Mouse (Mus musculus): Measurements from ENCODE around the gene Hnrnpab.

DNA sequence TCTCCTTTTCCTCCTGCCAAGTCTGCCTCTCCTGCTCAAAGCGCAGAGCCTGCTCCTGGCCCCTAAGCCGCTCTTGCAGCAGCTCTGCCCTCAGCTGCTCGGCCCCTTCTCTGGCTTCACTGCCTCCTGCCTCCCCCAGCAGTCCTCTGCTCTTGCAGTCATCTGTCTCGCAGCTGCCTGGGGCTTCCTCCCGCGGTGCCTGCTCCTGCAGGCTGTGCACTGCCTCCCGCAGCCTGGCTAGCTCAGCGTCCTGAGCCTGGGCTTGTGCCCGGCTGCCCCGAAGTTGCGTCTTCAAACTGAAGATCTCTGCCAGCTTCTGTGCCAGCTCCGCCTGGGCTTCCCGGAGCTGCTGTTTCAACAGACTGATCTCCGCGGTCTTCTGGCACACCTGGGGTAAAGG is 37.1 kb upstream of the Hnrnpab start:
- TF ChIP-seq CTCF (IDR thresholded peaks at IDR 0.05; ENCODE audit: low read depth, low read length) (no peak), POLR2A (IDR thresholded peaks at IDR 0.05; ENCODE audit: extremely low read depth, insufficient read depth, low read length) (no peak)
